Mouse (Mus musculus): ENCODE measurements at regions not wholly inside any gene's neighbourhood (a gene's known extent, or its start where the extent isn't known, plus 50 kb on each side); places are given as distances from the start of the nearest gene placed in this dataset.

- no peak for DNase-seq
Observed at GRCm38 (mm10) chr13:44581947-44582766, 147.1 kb upstream of the Jarid2 start.

DNA sequence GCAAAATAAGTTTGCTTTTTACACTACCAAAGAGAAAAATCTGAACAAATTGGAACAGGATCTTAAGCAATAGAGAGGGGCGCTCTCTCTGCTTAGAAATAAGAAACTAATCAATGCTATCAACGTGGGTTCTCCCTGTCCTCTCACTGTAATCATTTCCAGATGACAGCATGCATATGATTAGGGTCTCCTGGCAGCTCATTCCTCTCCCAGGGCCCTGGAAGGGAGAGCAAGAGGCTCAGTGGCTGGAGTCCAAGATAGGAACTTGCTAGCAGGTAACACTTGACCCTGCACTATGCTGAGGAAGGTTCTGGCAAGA is 146.5 kb upstream of the Jarid2 start:
- DNase-seq: no peak

DNA sequence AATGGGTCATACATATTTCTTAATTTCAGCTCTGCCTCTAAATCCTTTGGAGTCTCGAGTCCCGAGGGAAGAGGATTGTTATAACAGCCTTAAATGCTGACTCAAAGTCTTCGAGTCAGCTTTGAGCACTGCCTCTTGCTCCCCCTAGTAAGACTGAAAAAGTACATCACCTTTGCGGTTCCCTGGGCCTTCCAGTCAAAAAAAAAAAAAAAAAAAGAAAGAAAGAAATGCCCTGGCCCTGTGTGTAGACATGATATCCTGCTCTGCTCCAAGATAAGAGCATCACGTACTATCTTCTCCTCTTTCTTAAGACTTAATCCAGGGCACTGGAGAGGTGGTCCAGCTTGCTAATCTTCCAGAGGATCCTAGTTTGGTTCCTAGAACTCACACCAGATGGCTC is 145.7 kb upstream of the Jarid2 start:
- DNase-seq: no peak

DNA sequence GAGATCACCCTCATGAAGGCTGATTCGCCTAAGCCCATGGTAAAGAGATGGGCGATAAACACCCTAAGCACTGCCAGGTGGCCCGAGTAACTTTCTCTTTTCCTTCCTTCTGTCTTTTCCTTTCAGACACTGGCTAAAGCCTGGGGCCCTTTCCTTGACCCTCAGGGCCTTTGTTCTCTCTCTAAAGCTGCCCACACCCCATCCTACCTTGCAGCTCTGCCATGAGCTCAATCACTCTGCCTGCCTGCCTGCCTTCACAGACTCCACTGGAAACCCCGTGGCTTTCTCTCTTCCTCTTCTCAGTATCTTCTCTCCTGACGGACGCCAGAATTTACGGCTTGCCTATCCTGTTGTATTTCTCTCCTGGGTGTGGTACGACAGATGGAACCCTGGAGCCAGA is 145.1 kb upstream of the Jarid2 start:
- no peak for DNase-seq

GRCm38 (mm10) chr13:44584551-44584950 is 144.7 kb upstream of the Jarid2 start:
- no peak for DNase-seq

DNA sequence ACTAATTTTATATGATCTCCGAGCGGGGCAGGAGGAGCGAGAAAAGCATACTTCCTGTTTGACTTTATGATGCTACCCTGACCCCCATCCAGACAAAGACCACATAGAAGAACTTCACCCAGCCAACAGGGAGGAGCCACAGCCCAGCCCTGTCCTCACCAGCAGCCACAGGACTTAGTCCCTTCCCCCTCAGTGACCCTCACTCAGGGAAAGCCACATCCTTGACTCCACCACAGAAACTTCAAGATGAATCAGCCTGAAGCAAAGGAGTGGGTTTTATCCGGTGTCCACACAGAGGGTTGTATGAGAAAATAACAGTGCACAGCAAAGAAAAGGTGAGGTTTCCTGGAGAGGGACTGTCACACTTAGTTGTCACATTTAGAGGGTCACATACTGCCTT is 141.4 kb upstream of the Jarid2 start:
- no peak for DNase-seq

- no peak for DNase-seq
Observed at GRCm38 (mm10) chr13:44594645-44595044, 134.6 kb upstream of the Jarid2 start.

- no peak for DNase-seq
Observed at GRCm38 (mm10) chr13:44597666-44598065, 131.6 kb upstream of the Jarid2 start.

GRCm38 (mm10) chr13:44601024-44601423 is 128.2 kb upstream of the Jarid2 start:
- DNase-seq: no peak

- no peak for DNase-seq
Observed at GRCm38 (mm10) chr13:44602658-44603057, 126.6 kb upstream of the Jarid2 start.

- no peak for DNase-seq
Observed at GRCm38 (mm10) chr13:44607316-44608285, 121.7 kb upstream of the Jarid2 start.

GRCm38 (mm10) chr13:44608286-44608675 is 121.0 kb upstream of the Jarid2 start:
- no peak for DNase-seq

- DNase-seq: no peak
Observed at GRCm38 (mm10) chr13:44608681-44609335, 120.5 kb upstream of the Jarid2 start.

GRCm38 (mm10) chr13:44609606-44610005 is 119.7 kb upstream of the Jarid2 start:
- no peak for DNase-seq

DNA sequence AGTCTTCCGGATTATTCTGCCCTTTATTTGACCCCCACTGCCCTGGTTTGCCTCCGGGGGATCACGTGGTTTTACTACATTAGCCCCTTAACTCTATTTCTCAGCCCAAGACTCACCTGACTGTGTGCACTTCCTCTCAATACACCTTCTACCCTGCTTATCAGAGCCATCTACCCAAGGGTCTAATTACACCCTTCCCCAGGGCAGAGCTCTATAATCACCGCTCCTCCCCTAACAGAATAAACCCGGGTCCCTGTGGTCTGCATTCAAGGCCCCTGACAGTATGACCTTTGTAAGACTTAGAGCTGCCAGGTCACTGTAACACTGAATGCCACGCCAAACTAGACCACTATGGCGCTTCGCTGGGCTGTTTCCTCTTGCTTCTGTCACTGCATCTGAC is 113.6 kb upstream of the Jarid2 start:
- no peak for DNase-seq

- DNase-seq: no peak
Observed at GRCm38 (mm10) chr13:44618368-44618767, 110.9 kb upstream of the Jarid2 start.

DNA sequence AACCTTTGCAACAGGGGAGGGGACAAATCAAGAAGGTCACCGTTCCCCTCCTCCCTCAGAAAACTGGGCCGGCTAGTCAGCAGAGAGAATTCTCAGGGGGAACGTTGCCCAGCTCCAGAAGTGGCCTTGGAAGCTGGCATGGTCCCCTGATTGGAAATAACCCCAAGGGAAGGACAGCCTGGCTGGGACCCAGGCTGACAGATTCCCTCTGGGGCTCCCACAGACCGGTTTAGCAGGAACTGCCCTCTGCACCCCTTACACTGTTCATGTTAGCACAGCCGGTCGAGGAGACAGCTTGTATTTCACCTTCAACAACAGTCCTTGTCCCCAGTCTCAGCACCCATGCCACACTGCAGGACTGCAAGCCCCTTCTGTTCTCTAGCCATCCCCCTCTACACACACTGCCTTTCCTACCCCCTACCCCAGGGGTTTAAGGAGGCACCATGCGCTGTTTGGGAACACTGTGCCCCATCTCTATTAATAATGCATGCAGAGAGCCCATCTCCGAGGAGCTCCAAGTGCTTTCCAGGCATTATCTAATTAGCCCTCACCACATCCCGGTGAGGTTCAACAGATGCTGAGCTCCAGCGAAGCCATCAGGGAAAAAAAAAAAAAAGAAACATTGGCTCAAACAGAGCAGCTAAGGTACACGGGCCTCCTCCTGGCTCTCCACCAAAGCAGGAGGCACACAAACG is 106.5 kb upstream of the Jarid2 start:
- DNase-seq: peak; percentile 8

- no peak for DNase-seq
Observed at GRCm38 (mm10) chr13:44624716-44625115, 104.6 kb upstream of the Jarid2 start.

- DNase-seq: no peak
Observed at GRCm38 (mm10) chr13:44625792-44626191, 103.5 kb upstream of the Jarid2 start.

GRCm38 (mm10) chr13:44626806-44627205 is 102.5 kb upstream of the Jarid2 start:
- DNase-seq: no peak

- no peak for DNase-seq
Observed at GRCm38 (mm10) chr13:44630061-44630460, 99.2 kb upstream of the Jarid2 start.

GRCm38 (mm10) chr13:44634616-44635015 is 94.7 kb upstream of the Jarid2 start:
- no peak for DNase-seq

Measured in right cerebral cortex, postnatal 4 days (tissue).